Mouse (Mus musculus): ENCODE results near the gene Sh3bgrl3.

The Sh3bgrl3 gene

DNA sequence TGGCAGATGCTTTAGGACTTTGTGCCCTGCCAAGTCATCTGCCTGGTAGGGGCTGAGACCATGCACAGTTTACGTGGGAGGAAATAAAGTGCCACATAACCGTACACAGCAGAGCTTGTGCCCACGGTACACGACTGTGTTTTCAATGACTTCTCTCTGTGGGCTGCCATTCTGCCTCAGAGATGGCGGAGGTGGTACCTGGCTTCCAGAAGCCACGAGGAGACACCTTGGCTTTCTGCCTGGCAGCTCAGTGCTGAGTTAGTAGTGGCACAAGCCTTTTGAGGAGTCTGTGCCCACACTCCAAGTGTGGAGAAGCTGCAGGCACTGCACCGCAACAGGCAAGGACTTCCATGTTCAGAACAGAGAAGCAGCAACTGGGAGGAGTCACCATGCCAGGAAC is 20.9 kb downstream of the Sh3bgrl3 start:
- no peak for DNase-seq

DNA sequence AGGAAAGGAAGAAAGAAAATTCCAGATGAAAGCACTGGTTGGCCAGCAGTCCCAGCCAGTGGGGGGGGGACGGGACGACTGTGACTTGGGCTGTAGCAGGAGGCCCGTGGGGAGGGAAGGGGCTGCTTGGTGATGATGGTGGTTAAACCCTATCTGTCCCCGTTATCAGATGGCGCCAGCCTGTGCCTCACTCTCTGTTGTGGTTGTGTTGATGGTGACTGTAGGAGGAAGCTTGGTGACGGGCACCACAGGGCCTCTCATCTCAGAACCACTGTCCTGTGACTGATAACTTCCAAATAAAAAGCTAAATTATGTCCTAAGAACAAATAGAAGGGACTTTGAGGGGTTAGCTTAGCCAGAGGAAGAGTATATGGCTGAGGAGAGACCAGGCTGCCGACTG is 22.5 kb downstream of the Sh3bgrl3 start:
- no peak for DNase-seq

DNA sequence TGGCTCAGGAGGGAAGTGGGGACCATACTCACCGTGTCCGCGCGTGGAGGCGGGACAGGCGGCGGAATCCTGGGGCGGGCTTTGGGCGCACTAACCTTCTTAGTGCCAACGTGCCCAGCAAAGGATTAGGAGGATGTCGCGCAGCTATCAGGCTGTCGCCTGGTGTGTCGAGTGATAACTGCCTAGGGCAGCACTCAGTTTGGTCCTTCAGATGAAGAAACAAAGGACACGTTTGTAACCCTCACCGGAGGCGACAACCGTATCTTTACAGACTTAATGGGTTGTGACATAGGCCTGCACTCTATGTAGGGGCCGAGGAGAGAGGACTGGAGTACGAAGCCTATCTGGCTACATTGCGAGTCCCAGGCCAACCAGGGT is 25.9 kb downstream of the Sh3bgrl3 start:
- no peak for DNase-seq

DNA sequence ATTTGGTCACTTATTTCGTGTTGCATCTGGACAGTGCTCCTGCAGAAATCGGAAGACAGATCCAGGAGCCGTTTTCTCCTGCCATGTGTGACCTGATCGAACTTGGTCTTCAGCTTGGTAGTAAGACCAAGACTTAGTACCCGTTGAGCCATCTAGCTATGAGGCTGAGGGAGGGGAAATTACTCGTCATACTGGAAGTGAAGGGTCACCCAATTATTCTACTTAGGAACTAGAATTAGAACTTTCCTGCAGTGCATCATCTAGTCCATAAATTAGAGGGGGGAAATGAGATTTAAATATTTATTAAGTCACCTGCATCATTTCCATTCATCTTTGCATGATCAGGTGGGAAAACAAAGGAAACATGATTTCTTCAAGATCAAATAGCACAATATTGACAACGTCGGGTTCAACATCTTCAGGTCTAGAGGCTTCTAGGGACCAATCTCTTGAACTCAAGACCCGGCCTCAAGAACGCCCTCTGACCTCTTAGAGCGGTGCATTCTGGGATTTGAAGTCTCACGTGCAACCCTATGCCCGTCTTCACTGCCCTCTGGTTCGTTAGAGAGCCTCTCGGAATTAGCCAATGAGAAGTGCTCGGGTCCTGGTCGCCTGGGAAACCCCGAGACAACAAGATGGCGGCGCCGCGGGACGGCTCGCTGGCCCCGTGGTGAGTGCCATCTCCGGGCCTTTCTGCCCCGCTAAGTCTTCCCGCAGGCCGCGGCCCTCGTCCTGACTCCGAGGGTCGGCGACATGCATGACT is 26.4 kb downstream of the Sh3bgrl3 start, which contains the start of gene Ubxn11:
Ubxn11 (plus strand) TSS at position 592 of the 763 bp plus-strand sequence.
- DNase-seq: peak; percentile 87 to 88

DNA sequence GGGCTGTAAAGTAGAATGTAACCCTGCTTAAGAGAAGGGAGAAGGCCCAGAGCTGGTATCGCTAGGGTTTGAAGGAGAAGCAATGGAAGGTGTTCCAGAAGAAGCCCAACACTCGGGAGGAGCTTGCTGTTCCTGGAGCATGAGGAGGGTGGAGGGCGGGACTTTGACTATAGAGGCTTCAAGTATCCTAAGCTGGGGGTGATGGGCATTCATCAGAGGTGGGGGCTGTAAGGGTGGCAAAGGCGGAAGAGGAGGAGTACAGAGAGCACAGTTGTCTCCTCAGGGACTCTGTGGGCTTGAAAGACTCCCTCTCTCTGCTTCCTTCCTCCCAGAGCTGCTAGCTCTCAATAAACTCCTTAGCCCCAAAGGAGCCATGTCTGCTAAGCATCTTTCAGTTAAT is 28.3 kb downstream of the Sh3bgrl3 start:
- DNase-seq: peak; percentile 14 to 24

DNA sequence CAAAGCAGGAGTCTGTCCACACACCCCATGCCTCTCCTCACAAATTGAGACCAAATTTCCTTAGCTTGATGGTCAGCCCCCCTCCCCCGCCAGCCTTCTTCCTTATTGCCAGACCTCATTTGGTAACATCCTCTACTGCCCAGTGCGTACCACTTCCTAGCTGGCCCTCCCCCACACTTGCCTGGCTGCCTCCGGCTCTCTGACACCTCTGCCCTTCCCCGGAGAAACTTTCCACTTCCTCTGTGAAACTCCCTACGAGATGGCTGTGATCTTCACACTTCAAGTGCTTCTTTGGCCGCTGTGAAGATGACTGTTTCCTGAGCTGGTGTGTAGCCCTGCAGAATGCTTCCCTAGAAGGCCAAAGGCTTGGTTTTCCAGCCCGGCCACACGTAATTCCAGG is 30.0 kb downstream of the Sh3bgrl3 start:
- peak; percentile 86 to 90 for DNase-seq

DNA sequence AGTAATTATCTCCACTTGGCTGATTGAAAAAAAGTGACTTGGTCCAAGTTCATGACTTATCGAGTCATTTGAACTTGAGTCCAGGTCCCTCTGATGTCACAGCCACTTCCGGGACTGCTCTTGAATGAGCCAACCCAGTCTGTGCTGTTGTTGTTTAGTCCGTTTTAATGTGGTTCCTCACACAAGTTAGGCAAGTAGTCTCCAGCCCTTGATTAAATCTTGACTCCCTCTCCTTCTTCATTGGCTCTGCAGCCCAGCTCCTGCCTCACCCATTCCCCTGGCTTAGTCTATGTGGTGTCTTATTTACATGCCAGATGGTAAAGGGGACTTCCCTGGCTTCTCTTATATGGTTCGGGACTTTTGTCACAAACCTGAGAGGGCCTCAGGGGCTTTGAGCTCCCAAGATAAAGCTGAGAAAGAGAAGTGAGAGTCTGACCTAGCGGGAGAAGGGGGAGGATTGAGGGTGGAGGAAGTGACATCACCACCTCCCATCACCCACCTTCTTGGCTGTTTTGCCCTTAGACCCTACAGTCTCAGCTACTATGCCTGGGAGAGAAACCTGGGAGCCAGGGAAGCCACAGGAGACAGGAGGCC is 31.5 kb downstream of the Sh3bgrl3 start:
- peak; percentile 85 to 89 for DNase-seq

DNA sequence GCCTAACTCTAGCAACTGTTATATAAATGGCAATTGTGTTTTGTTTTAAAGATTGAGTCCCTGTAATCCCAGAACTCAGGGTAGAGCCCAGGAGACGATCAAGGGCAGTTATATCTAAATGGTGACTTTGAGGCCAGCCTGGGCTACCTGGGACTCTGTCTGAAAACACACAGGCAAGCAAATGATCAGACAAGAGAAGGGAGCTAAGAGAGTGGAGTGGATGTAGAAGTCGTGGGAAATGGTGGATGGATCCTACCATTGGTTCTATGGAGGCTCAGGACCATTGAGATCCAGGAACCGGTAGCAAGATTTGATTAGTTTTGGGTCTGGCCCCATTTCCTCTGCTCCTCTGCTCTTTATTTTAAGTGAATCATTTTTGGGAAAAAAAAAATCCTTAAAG is 32.5 kb downstream of the Sh3bgrl3 start:
- DNase-seq: no peak

DNA sequence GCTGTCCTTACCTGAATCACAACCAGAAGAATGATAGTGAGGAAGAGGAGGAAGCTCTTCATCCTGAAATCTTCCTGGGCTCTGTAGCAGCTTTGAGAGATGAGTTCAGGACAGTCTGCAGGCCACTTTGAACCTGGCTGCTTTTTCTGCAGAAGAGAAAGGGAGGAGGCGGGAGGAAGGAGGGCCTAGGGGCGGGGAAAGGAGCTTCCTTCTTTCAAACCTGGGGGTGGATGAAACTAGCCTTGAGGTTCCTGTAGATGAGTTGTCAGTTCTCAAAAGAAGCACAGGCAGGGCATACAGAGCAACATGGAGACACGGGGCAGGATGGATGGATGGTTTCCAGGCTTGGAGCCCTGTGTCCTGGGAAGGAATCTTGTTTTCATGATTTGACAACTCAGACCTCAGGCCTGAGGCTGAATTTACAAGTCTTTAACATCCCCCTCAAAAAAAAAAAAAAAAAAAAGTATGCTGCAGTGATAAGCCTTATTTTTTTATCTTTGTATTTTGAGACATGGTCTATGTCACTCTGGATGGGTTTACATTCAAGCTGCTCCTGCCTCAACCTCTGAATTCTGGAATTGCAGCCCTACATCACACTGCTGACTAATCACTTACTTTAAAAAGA is 33.6 kb downstream of the Sh3bgrl3 start, which contains the start of gene Cd52:
Cd52 (minus strand) TSS at position 160 of the 625 bp plus-strand sequence.
- peak; percentile 86 to 90 for DNase-seq

DNA sequence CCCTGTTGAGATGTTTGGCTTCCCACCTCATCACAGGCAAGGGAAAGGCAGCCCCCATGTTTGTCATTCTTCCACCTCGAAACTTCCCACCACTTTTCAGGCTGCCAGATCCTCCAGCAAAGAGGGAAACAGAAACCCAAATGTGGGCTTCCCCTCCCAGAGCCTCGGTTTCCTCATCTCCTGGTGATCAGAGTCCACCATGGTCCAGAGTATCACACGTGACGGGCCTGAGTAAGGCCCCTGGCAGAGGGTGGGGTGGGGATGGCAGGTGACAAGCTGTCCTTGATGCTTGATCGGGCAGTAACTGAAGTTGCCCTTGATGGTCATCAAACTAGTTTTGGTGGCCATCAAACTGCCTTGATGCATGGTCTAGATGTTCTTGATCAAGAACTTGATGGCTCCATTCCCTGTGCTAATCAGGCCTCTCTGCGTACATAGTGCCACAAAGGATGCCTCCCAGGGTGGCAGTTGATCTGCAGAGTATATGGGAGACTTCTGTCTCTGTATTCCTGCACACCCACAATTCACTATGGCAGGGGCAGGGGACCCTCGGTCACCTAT is 34.5 kb downstream of the Sh3bgrl3 start:
- no peak for DNase-seq

DNA sequence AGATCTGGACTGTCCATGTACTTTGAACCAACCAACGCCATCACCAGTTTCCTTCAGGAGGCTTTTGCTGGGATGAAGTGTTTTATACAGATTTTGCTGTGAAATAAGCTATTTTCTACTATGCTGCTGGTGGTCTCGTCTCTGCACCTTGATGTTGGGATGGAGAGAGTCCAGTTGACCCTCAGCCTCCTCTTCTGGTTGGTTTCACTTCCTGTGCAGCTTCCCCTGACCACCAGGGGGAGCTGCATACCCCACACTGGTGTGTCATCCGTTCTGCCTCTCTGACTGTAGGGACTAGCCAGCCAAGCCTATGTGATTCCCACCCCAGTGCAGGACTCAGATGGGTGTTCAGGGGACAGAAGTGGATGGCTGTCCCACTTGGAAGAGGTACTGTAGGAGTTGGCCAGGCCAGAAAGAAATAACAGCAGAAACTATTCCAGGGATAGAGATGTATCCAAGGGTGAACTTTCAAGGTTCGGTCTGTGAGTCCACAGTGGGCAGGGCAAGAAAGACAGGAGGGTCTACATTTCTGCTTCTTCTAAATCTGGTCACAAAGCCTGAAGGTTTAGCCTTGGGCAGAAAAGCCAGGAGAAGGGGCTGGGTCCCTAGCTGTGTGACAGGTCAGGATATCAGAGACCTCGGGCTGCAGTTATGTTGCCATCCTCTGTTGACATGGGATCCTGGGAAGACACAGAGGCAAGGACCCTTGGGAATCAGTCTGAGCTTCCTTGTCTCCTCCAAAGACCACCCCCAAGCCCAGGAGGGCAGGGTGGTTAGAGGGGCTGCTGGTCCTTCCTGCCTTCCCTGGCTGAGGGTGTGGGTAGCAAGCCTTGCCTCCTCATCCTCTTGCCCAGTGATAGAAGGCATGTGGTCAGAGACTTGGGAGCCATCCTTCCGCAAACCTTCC is 36.0 kb downstream of the Sh3bgrl3 start:
- peak; percentile 89 to 90 for DNase-seq

DNA sequence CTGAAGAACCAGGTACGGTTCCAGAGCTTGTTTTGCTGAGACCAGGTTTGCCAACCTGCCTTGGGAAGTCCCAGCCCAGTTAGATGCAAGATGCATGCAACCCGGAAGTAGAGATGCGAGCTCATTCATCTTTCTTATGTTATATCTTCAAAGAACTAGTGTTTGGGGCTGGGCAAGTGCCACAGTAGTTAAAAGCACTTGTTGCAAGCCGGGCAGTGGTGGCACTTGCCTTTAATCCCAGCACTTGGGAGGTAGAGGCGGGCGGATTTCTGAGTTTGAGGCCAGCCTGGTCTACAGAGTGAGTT is 37.4 kb downstream of the Sh3bgrl3 start:
- no peak for DNase-seq

DNA sequence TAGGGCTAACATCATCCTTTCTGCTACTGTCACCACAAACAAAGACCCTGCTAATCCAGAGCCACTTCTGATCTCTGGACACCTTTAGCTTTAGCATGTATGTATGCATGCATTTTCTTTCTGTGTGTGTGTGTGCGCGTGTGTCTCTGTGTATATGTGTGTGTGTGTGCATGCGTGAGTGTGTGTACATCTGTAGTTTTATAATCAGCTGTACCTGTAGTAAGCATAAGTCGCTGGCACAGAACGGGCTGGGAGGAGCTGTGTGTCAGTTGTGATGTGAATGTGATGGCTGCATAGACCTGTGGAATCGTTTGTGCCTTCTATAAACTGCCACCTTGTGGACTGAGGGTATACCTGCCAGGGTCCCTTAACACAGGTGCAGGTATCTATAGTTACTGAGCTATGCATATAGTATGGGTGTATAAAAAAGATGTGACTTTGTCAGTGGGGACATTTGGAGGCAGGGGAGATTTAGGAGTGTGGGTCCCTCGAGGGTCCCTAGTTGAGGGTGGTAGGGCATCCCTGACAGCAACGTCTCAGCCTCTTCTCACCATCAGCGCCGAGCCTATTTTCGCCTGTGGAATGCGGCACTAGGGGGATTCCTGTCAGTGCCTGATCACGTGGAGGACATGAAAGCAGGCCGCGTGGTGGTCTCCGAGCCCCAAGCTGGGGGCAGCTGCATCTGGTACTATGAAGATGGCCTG is 37.9 kb downstream of the Sh3bgrl3 start:
- no peak for DNase-seq

DNA sequence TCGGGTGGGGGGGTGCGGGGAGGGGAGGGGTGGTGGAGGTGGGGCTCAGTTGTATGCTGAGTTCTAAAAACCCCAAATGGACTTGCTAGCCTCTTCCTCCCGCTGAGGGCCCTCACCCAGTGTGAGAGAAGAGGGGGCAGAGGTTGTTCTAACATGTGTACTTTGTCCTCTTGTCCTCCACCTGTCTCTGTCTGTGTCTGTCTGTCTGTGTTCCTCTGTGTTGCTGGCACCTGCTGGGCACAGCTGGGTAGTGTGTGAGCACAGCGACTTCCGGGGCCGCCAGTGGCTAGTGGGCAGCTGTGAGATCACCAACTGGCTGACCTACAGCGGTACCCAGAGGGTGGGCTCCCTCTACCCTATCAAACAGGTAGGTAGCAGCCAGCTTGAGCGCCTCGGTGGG is 39.6 kb downstream of the Sh3bgrl3 start:
- DNase-seq: no peak

DNA sequence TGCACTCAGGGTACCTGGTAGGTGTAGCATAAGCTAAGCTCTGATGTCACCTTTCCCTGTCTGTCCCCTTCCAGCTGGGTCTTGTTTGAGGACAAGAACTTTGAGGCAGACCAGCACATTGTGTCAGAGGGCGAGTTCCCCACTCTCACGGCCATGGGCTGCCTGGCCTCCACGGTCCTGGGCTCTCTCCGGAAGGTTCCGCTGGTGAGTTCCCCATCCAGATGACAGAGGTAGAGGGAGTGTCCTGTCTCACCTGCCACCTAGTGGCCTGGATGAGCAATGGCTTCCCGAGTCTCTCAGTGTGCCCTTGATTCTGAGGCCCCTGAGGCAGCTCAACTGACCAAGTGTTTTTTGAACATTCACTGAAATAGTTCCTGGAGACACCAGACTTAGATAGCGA is 41.2 kb downstream of the Sh3bgrl3 start:
- peak; percentile 69 to 70 for DNase-seq

DNA sequence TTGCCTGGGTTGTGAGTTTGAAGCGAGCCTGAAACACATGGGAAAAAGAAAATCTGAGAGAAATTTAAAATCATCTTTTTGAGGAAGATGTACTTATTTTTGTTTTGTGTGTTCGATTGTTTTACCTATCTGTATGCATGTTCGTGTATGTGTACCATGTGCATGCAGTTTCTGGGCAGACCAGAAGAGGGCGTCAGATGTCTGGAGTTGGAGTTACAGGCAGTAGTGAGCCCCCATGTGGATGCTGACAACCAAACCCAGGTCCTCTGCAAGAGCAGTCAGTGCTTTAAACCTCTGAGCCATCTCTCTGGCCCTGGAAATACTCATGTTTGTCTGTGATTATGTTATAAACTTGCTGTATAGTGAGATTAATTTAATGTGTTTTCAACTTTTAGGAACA is 43.6 kb downstream of the Sh3bgrl3 start:
- DNase-seq: no peak

DNA sequence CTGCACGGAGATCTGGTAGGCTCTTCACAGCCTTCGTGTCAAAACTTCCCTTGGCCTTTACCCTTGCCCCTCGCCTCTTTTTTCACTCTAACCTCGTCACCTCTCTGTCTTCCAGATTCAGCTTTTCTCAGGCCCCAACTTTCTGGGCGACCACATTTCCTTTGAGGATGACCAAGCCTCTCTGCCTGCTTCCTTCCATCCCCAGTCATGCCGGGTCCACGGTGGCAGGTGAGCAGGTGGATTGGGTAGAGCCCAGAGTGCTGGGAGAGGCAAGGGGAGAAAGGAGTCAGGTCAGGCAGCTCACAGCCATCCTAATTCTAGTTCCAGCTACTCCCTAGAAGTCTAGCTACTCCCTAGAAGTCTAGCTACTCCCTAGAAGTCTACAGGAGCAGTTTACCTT is 46.1 kb downstream of the Sh3bgrl3 start:
- no peak for DNase-seq

DNA sequence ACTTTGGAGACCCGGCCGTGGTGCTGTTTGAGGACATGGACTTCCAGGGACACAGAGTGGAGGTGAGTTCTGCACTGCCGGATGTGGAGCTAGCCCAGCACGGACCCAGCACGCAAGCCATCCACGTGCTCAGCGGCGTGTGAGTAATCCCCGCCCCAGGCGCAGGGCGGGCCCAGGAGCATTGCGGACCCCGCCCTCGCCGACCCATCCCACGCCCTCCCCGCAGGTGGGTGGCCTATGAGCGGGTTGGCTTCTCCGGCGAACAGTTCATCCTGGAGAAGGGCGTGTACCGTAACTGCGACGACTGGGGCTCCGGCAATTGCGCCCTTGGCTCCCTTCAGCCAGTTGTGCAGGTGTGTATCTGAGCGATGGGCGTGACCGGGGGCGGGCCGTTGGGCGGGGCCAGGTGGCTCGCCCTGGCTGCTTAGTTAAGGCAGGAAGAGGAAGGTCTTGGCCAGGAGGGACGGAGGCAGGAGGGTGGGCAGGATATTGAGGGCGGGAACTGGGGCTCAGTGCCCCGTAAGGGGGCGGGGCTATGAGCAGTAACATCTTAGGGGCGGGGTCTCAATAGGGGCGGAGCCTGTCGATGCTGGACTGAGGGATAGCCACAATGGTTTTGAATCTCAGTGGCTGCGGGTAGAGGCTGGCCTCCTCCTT is 46.7 kb downstream of the Sh3bgrl3 start:
- peak; percentile 96 to 98 for DNase-seq

DNA sequence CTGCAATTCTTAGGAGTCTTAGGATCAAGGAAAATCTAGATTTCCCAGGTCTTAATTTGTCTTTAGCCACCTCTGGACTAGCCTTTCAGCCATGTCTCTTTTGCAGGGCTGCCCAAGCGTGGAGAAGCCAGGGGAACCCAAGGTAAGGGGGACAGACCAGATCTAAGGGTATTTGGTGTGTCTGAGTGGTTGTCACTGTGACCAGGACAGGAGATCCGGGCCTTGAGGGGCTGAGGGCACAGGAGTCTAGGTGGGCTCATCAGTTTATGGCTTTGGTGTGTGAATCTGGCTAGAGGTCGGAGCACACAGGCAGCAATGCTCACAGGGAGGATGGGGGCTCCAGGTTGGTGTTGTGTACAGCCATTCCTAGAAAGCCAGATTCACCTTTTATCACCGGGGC is 47.9 kb downstream of the Sh3bgrl3 start:
- no peak for DNase-seq

DNA sequence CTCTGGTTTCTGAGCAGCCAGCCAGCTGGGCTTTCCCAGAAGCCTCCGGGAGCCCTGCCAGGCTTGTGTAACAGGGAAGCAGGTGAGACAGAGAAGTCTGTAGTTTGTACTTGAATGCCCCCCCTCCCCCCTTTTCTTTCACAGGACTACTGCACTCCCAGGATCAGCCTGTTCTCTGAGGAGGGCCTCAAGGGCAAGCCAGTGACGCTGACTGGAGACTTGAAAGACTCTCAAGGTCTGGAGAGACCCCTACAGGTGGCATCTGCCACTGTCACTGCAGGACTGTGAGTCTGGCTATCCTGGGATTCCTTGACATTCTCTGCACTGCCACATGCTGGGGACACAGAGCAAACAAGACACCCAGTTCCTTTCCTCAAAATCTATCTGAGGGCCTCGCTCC is 49.9 kb downstream of the Sh3bgrl3 start:
- peak; percentile 51 to 61 for DNase-seq

All from B cell, adult 2 months (primary cell).